Mouse (Mus musculus) liver, embryonic 11.5 days (tissue): ENCODE measurements around the gene Slit3. TPM values are rescaled to one million over a fixed set of nuclear protein-coding genes. Genes with fewer than 3 reads are reported as not detected.

Source experiments
- ATAC-seq: fragments of 200-750 bp; cut with Nextera tagmentation; replicated peaks from 2 replicates; pipeline ENCODE4 v1.8.0; 2017; ENCODE audit warnings: moderate number of reproducible peaks, mild to moderate bottlenecking, moderate TSS enrichment, moderate library complexity; ENCODE audit not compliant: low FRiP score
- DNase-seq: peaks from one replicate; pipeline ENCODE4 v3.0.0-alpha.2; 2017; ENCODE audit warnings: low spot score
- H3K27ac ChIP-seq: fragments of 300-500 bp; sonication (generic); 2 replicates; pipeline ENCODE4 v1.5.1; 2014; ENCODE audit warnings: mild to moderate bottlenecking, low read depth, low read length, control low read depth
- H3K27me3 ChIP-seq: fragments of 300-500 bp; sonication (generic); replicated peaks from 2 replicates; pipeline ENCODE4 v1.6.1; 2014; ENCODE audit warnings: low read length, mixed read lengths; ENCODE audit not compliant: control insufficient read depth, insufficient read depth
- H3K36me3 ChIP-seq: fragments of 300-500 bp; sonication (generic); 2 replicates; pipeline ENCODE4 v1.6.1; 2014; ENCODE audit warnings: mild to moderate bottlenecking, low read length, moderate library complexity, mixed read lengths; ENCODE audit not compliant: control insufficient read depth, insufficient read depth
- H3K4me1 ChIP-seq: fragments of 300-500 bp; sonication (generic); replicated peaks from 2 replicates; pipeline ENCODE4 v1.6.1; 2014; ENCODE audit warnings: low read length, mixed read lengths; ENCODE audit not compliant: control insufficient read depth, insufficient read depth
- H3K4me2 ChIP-seq: fragments of 300-500 bp; sonication (generic); 2 replicates; pipeline ENCODE4 v1.6.1; 2014; ENCODE audit warnings: mild to moderate bottlenecking, control low read depth, moderate library complexity
- H3K4me3 ChIP-seq: fragments of 300-500 bp; sonication (generic); 2 replicates; pipeline ENCODE4 v1.5.1; 2014; ENCODE audit warnings: low read depth, low read length, control low read depth
- H3K9ac ChIP-seq: fragments of 300-500 bp; sonication (generic); 2 replicates; pipeline ENCODE4 v1.6.1; 2014; ENCODE audit warnings: low read depth, low read length, control low read depth
- H3K9me3 ChIP-seq: fragments of 300-500 bp; sonication (generic); 2 replicates; pipeline ENCODE4 v1.6.1; 2016; ENCODE audit warnings: low read length, inconsistent platforms, mixed read lengths; ENCODE audit not compliant: control insufficient read depth
- WGBS: fragments of 180-500 bp; shearing (Covaris S2); extraction: QIAGEN DNeasy Blood & Tissue Kit; methylation state at CpG from one replicate; pipeline ENCODE4 v1.1.7; 2014; 5-methylcytosine and 5-hydroxymethylcytosine counted together
- polyA plus RNA-seq: library from polyadenylated mRNA; unstranded; fragments of >200 nt; fragmentation: Nextera tagmentation; extraction: Ambion mirVana; gene quantifications from 2 replicates; pipeline ENCODE4 v1.2.1, GENCODE M21; 2014

The Slit3 gene
- 6.4 and 6.8 TPM in 2 replicates for polyA plus RNA-seq

- H3K27ac ChIP-seq, result no peak within 1 kb of the TSS
- H3K27me3 ChIP-seq, result peaks cover 49% of the 10 kb centered on the region
- peak within 1 kb of the TSS; percentile 46 for H3K9ac ChIP-seq
- peak within 1 kb of the TSS; percentile 72 for H3K4me2 ChIP-seq
- no peaks in the 10 kb centered on the region for H3K4me1 ChIP-seq
- peak within 1 kb of the TSS; percentile 53 for H3K4me3 ChIP-seq
- no peaks in the 10 kb centered on the region for H3K9me3 ChIP-seq
- peak; percentile 49 for DNase-seq
- no peaks in the 10 kb centered on the region for H3K36me3 ChIP-seq
- peak; percentile 56; the same call in 1 of the 2 replicates for ATAC-seq
- WGBS, result 1% methylated on average over 72 of the region's 75 CpGs
These were observed at the start of gene Slit3 for GRCm38 (mm10) chr11:35120894-35121610. Gene Slit3 (plus strand): TSS chr11:35121224.

- H3K27me3 ChIP-seq, result no peaks in the 10 kb centered on the region
- no peak overlapping the region for H3K9ac ChIP-seq
- WGBS, result 89% methylated on average over 1 of the region's 1 CpGs
- H3K4me3 ChIP-seq, result no peak overlapping the region
- no peak for ATAC-seq
- no peak overlapping the region for H3K4me2 ChIP-seq
- no peaks in the 10 kb centered on the region for H3K9me3 ChIP-seq
- H3K4me1 ChIP-seq, result no peaks in the 10 kb centered on the region
- no peak for DNase-seq
- H3K36me3 ChIP-seq, result no peaks in the 10 kb centered on the region
- no peak overlapping the region for H3K27ac ChIP-seq
These were observed 49.6 kb upstream of the Slit3 start for GRCm38 (mm10) chr11:35071451-35071850.

- H3K27me3 ChIP-seq, result no peaks in the 10 kb centered on the region
- no peak overlapping the region for H3K9ac ChIP-seq
- 85% methylated on average over 7 of the region's 7 CpGs for WGBS
- H3K4me1 ChIP-seq, result no peaks in the 10 kb centered on the region
- H3K9me3 ChIP-seq, result no peaks in the 10 kb centered on the region
- H3K27ac ChIP-seq, result no peak overlapping the region
- DNase-seq (no peak), ATAC-seq (no peak)
- H3K4me2 ChIP-seq, result no peak overlapping the region
- H3K36me3 ChIP-seq, result no peaks in the 10 kb centered on the region
- H3K4me3 ChIP-seq, result no peak overlapping the region
These were observed 45.6 kb upstream of the Slit3 start for GRCm38 (mm10) chr11:35075411-35075810.

GRCm38 (mm10) chr11:35080451-35081125 is 40.4 kb upstream of the Slit3 start:
- H3K27ac ChIP-seq, result no peak overlapping the region
- H3K4me3 ChIP-seq, result no peak overlapping the region
- no peaks in the 10 kb centered on the region for H3K9me3 ChIP-seq
- no peaks in the 10 kb centered on the region for H3K4me1 ChIP-seq
- ATAC-seq (no peak), DNase-seq (no peak)
- H3K27me3 ChIP-seq, result no peaks in the 10 kb centered on the region
- H3K36me3 ChIP-seq, result no peaks in the 10 kb centered on the region
- no peak overlapping the region for H3K4me2 ChIP-seq
- WGBS, result 59% methylated on average over 8 of the region's 8 CpGs
- no peak overlapping the region for H3K9ac ChIP-seq

- no peaks in the 10 kb centered on the region for H3K27me3 ChIP-seq
- no peaks in the 10 kb centered on the region for H3K4me1 ChIP-seq
- H3K4me3 ChIP-seq, result no peak overlapping the region
- no peak overlapping the region for H3K9ac ChIP-seq
- ATAC-seq, result no peak
- no peak overlapping the region for H3K27ac ChIP-seq
- no peak overlapping the region for H3K4me2 ChIP-seq
- 81% methylated on average over 3 of the region's 3 CpGs for WGBS
- no peak for DNase-seq
- H3K9me3 ChIP-seq, result no peaks in the 10 kb centered on the region
- H3K36me3 ChIP-seq, result no peaks in the 10 kb centered on the region
These were observed 38.7 kb upstream of the Slit3 start for GRCm38 (mm10) chr11:35082297-35082696.

- WGBS, result 74% methylated on average over 6 of the region's 6 CpGs
- Histone ChIP-seq H3K9ac (no peak overlapping the region), H3K4me1 (no peaks in the 10 kb centered on the region), H3K9me3 (no peaks in the 10 kb centered on the region), H3K36me3 (no peaks in the 10 kb centered on the region), H3K27me3 (no peaks in the 10 kb centered on the region), H3K4me3 (no peak overlapping the region), H3K27ac (no peak overlapping the region), H3K4me2 (no peak overlapping the region)
- ATAC-seq (no peak), DNase-seq (no peak)
These were observed 38.0 kb upstream of the Slit3 start for GRCm38 (mm10) chr11:35083049-35083448.

GRCm38 (mm10) chr11:35085351-35085750 is 35.7 kb upstream of the Slit3 start:
- no peak for DNase-seq
- no peaks in the 10 kb centered on the region for H3K27me3 ChIP-seq
- no peaks in the 10 kb centered on the region for H3K36me3 ChIP-seq
- no peaks in the 10 kb centered on the region for H3K4me1 ChIP-seq
- H3K9me3 ChIP-seq, result no peaks in the 10 kb centered on the region
- WGBS, result 72% methylated on average over 11 of the region's 11 CpGs
- H3K9ac ChIP-seq, result no peak overlapping the region
- no peak overlapping the region for H3K4me2 ChIP-seq
- H3K4me3 ChIP-seq, result no peak overlapping the region
- no peak for ATAC-seq
- H3K27ac ChIP-seq, result no peak overlapping the region

- Histone ChIP-seq H3K4me3 (no peak overlapping the region), H3K27ac (no peak overlapping the region), H3K4me1 (no peaks in the 10 kb centered on the region), H3K4me2 (no peak overlapping the region), H3K36me3 (no peaks in the 10 kb centered on the region), H3K9me3 (no peaks in the 10 kb centered on the region), H3K9ac (no peak overlapping the region), H3K27me3 (no peaks in the 10 kb centered on the region)
- ATAC-seq, result no peak
- DNase-seq, result no peak
- 57% methylated on average over 5 of the region's 5 CpGs for WGBS
These were observed 35.0 kb upstream of the Slit3 start for GRCm38 (mm10) chr11:35086029-35086428.

GRCm38 (mm10) chr11:35087454-35087853 is 33.6 kb upstream of the Slit3 start:
- H3K9me3 ChIP-seq, result no peaks in the 10 kb centered on the region
- no peak overlapping the region for H3K4me3 ChIP-seq
- WGBS, result 55% methylated on average over 2 of the region's 2 CpGs
- ATAC-seq (no peak), DNase-seq (no peak)
- H3K9ac ChIP-seq, result no peak overlapping the region
- H3K27me3 ChIP-seq, result no peaks in the 10 kb centered on the region
- H3K27ac ChIP-seq, result no peak overlapping the region
- H3K36me3 ChIP-seq, result no peaks in the 10 kb centered on the region
- H3K4me1 ChIP-seq, result no peaks in the 10 kb centered on the region
- no peak overlapping the region for H3K4me2 ChIP-seq
